Mouse (Mus musculus) midbrain, embryonic 11.5 days (tissue): ENCODE data around the gene Vax1. TPM values are rescaled to one million over a fixed set of nuclear protein-coding genes. Genes with fewer than 3 reads are reported as not detected.

ENCODE experiments used
- ATAC-seq: fragments of 200-750 bp; cut with Nextera tagmentation; 2 replicates; pipeline ENCODE4 v1.8.0; 2017; ENCODE audit warnings: moderate TSS enrichment, moderate library complexity; ENCODE audit not compliant: low FRiP score
- DNase-seq: peaks from one replicate; pipeline ENCODE4 v3.0.0; 2015; ENCODE audit warnings: low spot score; ENCODE audit errors: missing footprints
- H3K27ac ChIP-seq: fragments of 300-500 bp; sonication (generic); 2 replicates; pipeline ENCODE4 v1.5.1; 2014; ENCODE audit warnings: low read depth, low read length
- H3K27me3 ChIP-seq: fragments of 300-500 bp; sonication (generic); 2 replicates; pipeline ENCODE4 v1.6.1; 2014; ENCODE audit warnings: mild to moderate bottlenecking, low read length, moderate library complexity, mixed read lengths; ENCODE audit not compliant: control insufficient read depth, insufficient read depth
- H3K36me3 ChIP-seq: fragments of 300-500 bp; sonication (generic); 2 replicates; pipeline ENCODE4 v1.6.1; 2014; ENCODE audit warnings: mild to moderate bottlenecking, low read length, moderate library complexity, mixed read lengths; ENCODE audit not compliant: control insufficient read depth, insufficient read depth
- H3K4me1 ChIP-seq: fragments of 300-500 bp; sonication (generic); 2 replicates; pipeline ENCODE4 v1.6.1; 2014; ENCODE audit warnings: low read length; ENCODE audit not compliant: control insufficient read depth, insufficient read depth
- H3K4me2 ChIP-seq: fragments of 300-500 bp; sonication (generic); 2 replicates; pipeline ENCODE4 v1.6.1; 2014; ENCODE audit warnings: mild to moderate bottlenecking, moderate library complexity
- H3K4me3 ChIP-seq: fragments of 300-500 bp; sonication (generic); 2 replicates; pipeline ENCODE4 v1.5.1; 2014; ENCODE audit warnings: low read depth, low read length
- H3K9ac ChIP-seq: fragments of 300-500 bp; sonication (generic); 2 replicates; pipeline ENCODE4 v1.6.1; 2014; ENCODE audit warnings: low read length
- H3K9me3 ChIP-seq: fragments of 300-500 bp; sonication (generic); 2 replicates; pipeline ENCODE4 v1.6.1; 2016; ENCODE audit warnings: low read length; ENCODE audit not compliant: control insufficient read depth
- WGBS: fragments of 180-500 bp; shearing (Covaris S2); extraction: QIAGEN DNeasy Blood & Tissue Kit; methylation state at CpG from one replicate; pipeline ENCODE4 v1.1.7; 2014; 5-methylcytosine and 5-hydroxymethylcytosine counted together
- polyA plus RNA-seq: library from polyadenylated mRNA; unstranded; fragments of >200 nt; fragmentation: Nextera tagmentation; extraction: Ambion mirVana; gene quantifications from 2 replicates; pipeline ENCODE4 v1.2.1, GENCODE M21; 2014

The Vax1 gene
- polyA plus RNA-seq, 1 experiment from 2014 or later, result 0.18 TPM

DNA sequence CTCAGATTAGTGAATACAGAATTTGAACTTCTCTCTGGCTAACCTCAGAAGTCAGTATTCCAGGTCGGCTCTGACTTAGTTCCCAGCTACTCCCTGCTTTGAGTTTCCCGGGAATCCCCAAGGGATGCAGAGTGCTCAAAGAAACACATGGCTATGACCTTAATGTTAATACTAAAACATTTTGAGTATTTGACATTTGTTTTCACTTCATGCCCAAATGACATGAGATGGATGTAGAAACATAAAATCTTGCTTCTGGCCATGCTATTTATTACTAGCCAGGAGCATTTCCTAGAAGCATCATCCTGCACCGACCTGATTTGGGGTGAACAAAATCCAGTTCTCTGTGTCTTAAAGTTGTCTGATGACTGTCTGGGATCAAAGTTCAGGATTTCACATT is 2.9 kb upstream of the Vax1 start:
- DNase-seq, result peak; percentile 91
- H3K4me3 ChIP-seq, result no peak overlapping the region
- WGBS, result 3% methylated on average over 3 of the region's 3 CpGs

DNA sequence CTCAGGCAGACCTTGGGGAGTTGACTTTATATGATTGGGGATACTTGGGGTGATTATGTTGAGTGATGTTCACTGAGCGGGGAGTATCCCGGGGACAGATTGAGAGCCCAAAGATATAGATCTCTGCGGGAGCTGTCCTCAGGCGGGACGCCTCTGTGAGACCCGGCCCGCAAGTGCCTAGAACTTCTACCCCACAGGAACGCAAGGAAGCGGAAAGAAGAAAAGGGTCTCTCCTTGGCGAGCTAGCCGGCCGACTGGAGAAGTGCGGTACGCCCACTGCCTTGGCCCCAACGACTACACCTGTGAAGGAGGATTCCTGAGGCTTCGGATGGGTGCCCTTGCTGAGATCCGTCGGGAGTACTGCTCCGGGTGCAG is 2.0 kb upstream of the Vax1 start:
- Histone ChIP-seq H3K4me3 (no peak overlapping the region), H3K4me1 (peaks cover 14% of the 10 kb centered on the region)

More for the DNA sequence above, 2.9 kb upstream of the Vax1 start:
- no peak overlapping the region for H3K9ac ChIP-seq
- no peak for ATAC-seq
- H3K9me3 ChIP-seq, result no peaks in the 10 kb centered on the region
- H3K4me1 ChIP-seq, result peaks cover 13% of the 10 kb centered on the region
- no peak overlapping the region for H3K27ac ChIP-seq
- H3K4me2 ChIP-seq, result no peak overlapping the region
- peaks cover 92% of the 10 kb centered on the region for H3K27me3 ChIP-seq
- no peaks in the 10 kb centered on the region for H3K36me3 ChIP-seq

DNA sequence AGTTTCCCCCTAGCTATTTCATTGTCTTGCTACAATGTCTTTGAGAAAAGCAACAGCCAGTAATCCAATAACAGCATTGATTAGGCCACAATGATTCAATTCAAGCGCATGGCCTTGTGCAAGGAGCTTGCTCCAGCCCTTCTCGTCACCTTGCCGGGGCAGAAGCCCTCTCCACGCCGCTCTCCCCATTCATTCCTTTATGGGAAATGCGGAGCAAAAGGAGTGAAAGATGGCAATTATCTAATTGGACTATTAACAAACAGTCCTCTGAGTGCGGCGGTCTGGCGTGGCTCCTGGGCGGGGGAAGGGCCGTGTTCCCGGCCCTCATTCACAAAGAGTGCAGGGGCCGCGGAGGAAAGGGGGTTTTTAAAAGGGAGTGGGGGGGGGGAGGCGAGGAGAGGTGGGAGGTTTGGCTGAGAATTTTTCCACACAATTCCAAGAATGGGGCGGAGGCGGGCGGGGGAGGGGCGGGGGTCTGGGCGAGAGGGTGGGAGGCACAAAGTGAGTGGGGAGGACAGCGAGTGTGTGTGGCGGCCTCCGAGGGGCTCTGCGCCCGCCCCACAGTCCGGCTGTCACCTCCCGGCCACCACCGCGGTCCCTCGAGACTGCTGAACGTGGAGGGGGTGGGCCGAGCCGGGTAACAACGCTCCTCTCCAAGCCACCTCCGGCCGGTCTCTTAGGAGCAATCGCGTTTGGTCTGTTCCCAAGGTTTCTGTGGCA is 1.5 kb upstream of the Vax1 start:
- no peak overlapping the region for H3K9ac ChIP-seq
- peaks cover 99% of the 10 kb centered on the region for H3K27me3 ChIP-seq
- ATAC-seq, result peak; percentile 31; the same call in 1 of the 2 replicates
- H3K36me3 ChIP-seq, result no peaks in the 10 kb centered on the region
- under 1% methylated on average over 32 of the region's 38 CpGs for WGBS
- H3K4me3 ChIP-seq, result peak overlapping the region; percentile 9; the same call in 1 of the 2 replicates
- peaks cover 19% of the 10 kb centered on the region for H3K4me1 ChIP-seq
- peak; percentile 92 for DNase-seq
- H3K27ac ChIP-seq, result no peak overlapping the region
- peak overlapping the region; percentile 32 for H3K4me2 ChIP-seq
- H3K9me3 ChIP-seq, result no peaks in the 10 kb centered on the region

More for the DNA sequence above, 2.0 kb upstream of the Vax1 start:
- ATAC-seq (peak; percentile 14; the same call in 1 of the 2 replicates), DNase-seq (peak; percentile 95)
- H3K27me3 ChIP-seq, result peaks cover 97% of the 10 kb centered on the region
- H3K9ac ChIP-seq, result no peak overlapping the region
- H3K9me3 ChIP-seq, result no peaks in the 10 kb centered on the region
- H3K4me2 ChIP-seq, result no peak overlapping the region
- WGBS, result under 1% methylated on average over 19 of the region's 19 CpGs
- H3K36me3 ChIP-seq, result no peaks in the 10 kb centered on the region
- no peak overlapping the region for H3K27ac ChIP-seq

DNA sequence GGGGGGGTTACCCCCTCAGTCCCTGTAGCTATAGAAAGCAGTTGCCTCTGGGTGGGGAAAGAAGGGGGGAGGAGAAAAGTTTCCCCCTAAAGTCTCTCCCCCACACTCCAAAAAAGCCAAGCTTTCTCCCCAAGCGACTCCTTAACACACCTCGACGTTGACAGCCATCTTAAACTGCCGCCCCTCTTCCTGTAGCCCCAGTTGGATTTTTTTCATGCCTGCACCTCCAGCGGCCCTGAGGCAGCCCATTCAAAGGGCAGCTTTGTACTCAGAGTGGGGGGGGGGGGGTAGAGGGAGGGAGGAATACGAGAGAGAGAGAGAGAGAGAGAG is 875 bp upstream of the Vax1 start:
- Histone ChIP-seq H3K4me3 (no peak overlapping the region), H3K4me2 (no peak overlapping the region), H3K36me3 (no peaks in the 10 kb centered on the region), H3K4me1 (peaks cover 22% of the 10 kb centered on the region), H3K9ac (no peak overlapping the region), H3K27me3 (peaks cover 99% of the 10 kb centered on the region), H3K27ac (no peak overlapping the region), H3K9me3 (no peaks in the 10 kb centered on the region)
- 1% methylated on average over 5 of the region's 6 CpGs for WGBS
- DNase-seq (peak; percentile 95), ATAC-seq (no peak)

DNA sequence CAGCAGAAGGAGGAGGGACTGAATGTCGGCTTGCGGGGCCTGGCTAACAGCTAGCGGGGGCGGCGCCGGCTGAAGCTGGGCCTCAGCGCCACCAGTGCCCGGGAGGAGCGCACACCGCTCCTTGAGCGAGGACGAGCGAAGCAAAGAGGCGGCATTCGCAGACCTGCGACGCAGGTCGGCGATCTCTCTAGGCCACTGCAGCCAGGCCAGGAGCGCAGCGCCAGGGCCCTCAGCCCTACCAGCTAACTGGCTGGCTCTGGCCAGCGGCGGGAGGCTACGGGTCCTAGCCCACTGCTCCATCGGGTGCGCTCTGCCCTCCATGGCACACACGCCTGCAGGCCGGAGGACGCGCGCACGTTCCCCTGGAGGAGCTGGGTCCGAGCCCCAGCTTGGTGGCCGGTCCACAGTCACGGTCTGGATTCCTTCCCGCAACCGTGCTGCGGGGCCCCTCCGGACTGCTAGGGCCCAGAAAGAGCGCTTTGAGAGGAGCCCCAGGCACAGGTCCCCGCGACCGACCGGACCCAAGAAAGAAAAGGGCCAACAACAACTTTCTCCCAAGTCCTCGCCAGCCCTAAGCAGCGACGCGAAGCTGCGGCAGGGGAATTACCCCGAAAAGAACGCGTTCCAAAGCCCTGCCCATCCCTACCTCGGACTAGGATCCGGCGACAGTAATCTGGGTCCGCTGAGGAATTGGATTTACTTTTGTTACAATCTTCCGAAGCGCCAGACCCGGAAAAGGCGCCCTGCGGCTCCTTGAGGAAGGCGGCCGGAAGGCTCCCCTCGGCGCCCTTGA is 517 bp downstream of the Vax1 start:
- Histone ChIP-seq H3K9me3 (no peaks in the 10 kb centered on the region), H3K4me3 (peak overlapping the region; percentile 16; the same call in 1 of the 2 replicates), H3K27ac (no peak overlapping the region), H3K27me3 (peaks cover 99% of the 10 kb centered on the region), H3K4me1 (peaks cover 22% of the 10 kb centered on the region), H3K4me2 (peak overlapping the region; percentile 21), H3K36me3 (no peaks in the 10 kb centered on the region), H3K9ac (no peak overlapping the region)
- peak; percentile 97 for DNase-seq
- no peak for ATAC-seq
- WGBS, result under 1% methylated on average over 65 of the region's 65 CpGs

DNA sequence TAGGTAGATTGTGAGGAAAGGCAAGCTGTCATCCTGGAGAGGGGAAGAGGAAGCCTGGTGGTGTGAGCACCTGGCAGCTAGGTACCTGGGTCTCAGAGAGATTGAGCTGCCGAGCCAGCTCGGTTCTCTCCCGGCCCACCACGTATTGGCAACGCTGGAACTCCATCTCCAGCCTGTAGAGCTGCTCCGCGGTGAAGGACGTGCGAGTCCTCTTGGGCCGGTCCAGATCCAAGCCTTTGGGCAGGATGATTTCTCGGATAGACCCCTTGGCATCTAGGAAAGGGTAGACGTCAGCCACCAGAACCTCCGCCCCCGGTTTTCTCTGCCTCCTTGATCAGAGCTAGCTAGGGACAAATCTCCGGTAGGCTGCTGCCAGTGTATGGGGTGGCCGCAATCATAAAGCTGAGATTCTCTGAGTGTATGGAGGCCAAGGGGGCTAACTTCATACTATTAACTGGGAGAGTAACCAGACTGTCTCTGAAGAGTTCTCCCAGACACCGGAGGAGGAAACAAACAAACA is 1.4 kb downstream of the Vax1 start:
- Histone ChIP-seq H3K4me2 (no peak overlapping the region), H3K36me3 (no peaks in the 10 kb centered on the region), H3K9ac (no peak overlapping the region), H3K27ac (no peak overlapping the region), H3K9me3 (no peaks in the 10 kb centered on the region), H3K4me3 (no peak overlapping the region), H3K4me1 (peaks cover 22% of the 10 kb centered on the region), H3K27me3 (peaks cover 99% of the 10 kb centered on the region)
- ATAC-seq (no peak), DNase-seq (peak; percentile 93)
- WGBS, result 2% methylated on average over 17 of the region's 17 CpGs

DNA sequence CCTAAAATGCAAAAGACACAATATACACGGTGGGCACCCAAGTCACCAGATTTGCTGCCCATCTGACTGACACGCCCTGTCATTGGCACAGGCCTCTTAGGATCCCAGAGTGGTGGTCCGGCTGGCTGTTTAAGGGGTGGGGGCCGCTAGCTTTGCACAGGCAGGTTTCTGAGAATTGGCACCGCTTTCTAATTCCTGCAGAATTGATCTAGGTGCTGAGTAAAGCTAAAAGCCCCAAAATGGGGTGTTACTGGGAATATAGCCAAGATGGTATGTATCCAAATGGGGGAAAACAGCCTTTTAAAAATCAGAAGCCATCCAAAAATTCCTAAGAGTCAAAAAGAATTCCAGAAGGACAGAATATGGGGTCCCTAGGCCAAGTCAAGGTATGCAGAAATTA is 2.0 kb downstream of the Vax1 start:
- peaks cover 22% of the 10 kb centered on the region for H3K4me1 ChIP-seq
- DNase-seq (peak; percentile 91), ATAC-seq (no peak)
- no peaks in the 10 kb centered on the region for H3K9me3 ChIP-seq
- no peak overlapping the region for H3K4me2 ChIP-seq
- WGBS, result 10% methylated on average over 5 of the region's 5 CpGs
- peaks cover 99% of the 10 kb centered on the region for H3K27me3 ChIP-seq
- H3K9ac ChIP-seq, result no peak overlapping the region
- H3K36me3 ChIP-seq, result no peaks in the 10 kb centered on the region
- H3K27ac ChIP-seq, result no peak overlapping the region
- H3K4me3 ChIP-seq, result no peak overlapping the region

DNA sequence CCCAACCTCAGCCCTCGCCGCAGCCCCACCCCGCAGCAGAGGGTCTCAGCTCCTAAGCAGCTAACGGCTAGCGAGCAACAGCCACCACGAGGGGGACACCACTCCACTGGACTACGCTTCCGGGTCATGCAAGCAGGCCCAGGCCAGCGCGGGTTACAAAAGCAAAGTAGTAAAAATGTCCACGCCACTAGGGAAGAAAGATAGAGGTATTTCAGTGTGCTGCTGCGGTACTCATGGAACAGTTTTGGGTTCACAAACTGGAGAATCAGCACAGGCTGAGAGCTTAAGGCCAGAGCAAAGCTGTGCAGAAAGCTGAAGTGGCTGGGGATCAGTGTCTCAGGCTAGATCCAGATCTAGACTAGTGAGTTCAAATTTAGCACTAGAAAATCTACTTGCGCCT is 3.0 kb downstream of the Vax1 start:
- ATAC-seq (peak; percentile 57; the same call in 1 of the 2 replicates), DNase-seq (peak; percentile 96)
- WGBS, result under 1% methylated on average over 13 of the region's 13 CpGs
- H3K9ac ChIP-seq, result no peak overlapping the region
- H3K36me3 ChIP-seq, result no peaks in the 10 kb centered on the region
- no peak overlapping the region for H3K27ac ChIP-seq
- H3K9me3 ChIP-seq, result no peaks in the 10 kb centered on the region
- H3K4me2 ChIP-seq, result peak overlapping the region; percentile 51
- peaks cover 22% of the 10 kb centered on the region for H3K4me1 ChIP-seq
- peak overlapping the region; percentile 31 for H3K4me3 ChIP-seq
- peaks cover 99% of the 10 kb centered on the region for H3K27me3 ChIP-seq

DNA sequence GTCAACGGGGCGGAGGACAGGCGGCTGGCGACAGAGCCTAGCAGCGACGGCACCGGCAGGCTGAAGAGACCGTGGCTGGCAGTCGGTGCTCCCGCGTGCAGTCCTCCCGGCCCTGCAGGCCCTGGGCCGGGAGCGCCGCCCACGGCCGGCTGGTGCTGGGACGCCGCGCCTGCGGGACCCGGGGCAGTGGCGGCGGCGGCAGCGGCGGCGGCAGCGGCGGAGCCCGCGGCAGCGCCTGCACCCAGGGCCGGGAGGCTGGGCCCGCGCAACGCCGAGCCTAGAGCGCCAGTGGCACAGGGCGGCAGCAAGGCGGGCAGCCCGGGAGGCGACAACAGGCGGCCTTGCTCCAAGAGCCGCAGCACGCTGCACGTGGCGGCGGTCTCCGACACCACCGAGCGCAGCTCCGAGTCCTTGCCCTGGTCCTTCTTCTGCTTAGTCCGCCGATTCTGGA is 3.5 kb downstream of the Vax1 start:
- under 1% methylated on average over 53 of the region's 55 CpGs for WGBS
- DNase-seq (peak; percentile 97), ATAC-seq (peak; percentile 69)
- H3K9ac ChIP-seq, result peak overlapping the region; percentile 30
- no peaks in the 10 kb centered on the region for H3K36me3 ChIP-seq
- H3K4me1 ChIP-seq, result peaks cover 19% of the 10 kb centered on the region
- peaks cover 99% of the 10 kb centered on the region for H3K27me3 ChIP-seq
- no peak overlapping the region for H3K27ac ChIP-seq
- peak overlapping the region; percentile 31 for H3K4me3 ChIP-seq
- H3K4me2 ChIP-seq, result peak overlapping the region; percentile 51
- no peaks in the 10 kb centered on the region for H3K9me3 ChIP-seq
